Mouse (Mus musculus): Measurements from ENCODE around the gene Timm10b. TPM values are rescaled to one million over a fixed set of nuclear protein-coding genes. Genes with fewer than 3 reads are reported as not detected.

Timm10b gene
- polyA plus RNA-seq, 1 experiment, result 203 TPM

DNA sequence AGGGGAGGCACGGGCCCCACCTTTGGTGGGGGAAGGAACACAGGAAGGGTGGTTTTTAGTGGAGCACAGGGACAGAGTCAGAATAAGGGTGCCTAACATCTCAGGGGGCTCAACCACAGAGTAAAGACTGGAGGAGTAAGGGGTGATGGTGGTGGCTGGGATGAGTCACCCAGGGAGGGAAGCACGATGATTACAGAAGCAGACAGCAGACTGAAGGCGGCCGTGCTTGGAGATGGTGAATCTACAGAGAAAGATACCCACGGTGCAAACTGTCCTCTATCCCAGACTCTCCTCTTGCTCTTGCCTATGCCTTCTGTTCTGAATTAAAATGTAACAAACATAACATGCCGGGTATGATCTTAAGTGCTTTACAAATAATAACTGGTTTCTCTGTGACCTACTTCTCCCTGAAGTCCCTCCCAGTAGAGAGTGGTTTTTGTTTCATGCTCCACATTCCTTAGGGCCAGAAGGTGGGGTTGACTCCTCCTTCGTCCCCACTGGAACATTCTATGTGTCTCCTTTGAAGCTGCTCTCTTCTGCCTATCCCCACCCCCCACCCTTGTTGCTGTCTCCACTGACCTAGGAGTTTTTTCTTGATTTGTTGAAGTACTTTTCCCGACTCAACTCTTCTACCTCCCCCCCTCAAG is 18.1 kb upstream of the Timm10b start:
- H3K36me3 ChIP-seq (ENCODE audit: control insufficient read depth, insufficient read depth), result peaks cover 65% of the 10 kb centered on the region
- peaks cover 33% of the 10 kb centered on the region for H3K79me2 ChIP-seq (ENCODE audit: control insufficient read depth, insufficient read depth)
- peaks cover 11% of the 10 kb centered on the region for H3K79me3 ChIP-seq (ENCODE audit: low read depth)
- H3K4me3 ChIP-seq (ENCODE audit: insufficient read depth, poor library complexity, severe bottlenecking), result no peak overlapping the region
- H3K27me3 ChIP-seq (ENCODE audit: control insufficient read depth, insufficient read depth, insufficient read length), result no peaks in the 10 kb centered on the region
- H3ac ChIP-seq (ENCODE audit: control insufficient read depth, insufficient read length, low read depth), result no peak overlapping the region
- no peak for TF ChIP-seq USF1 (IDR thresholded peaks at IDR 0.05; ENCODE audit: low read depth)
- no peak for TF ChIP-seq MYOG (IDR thresholded peaks at IDR 0.05; ENCODE audit: control insufficient read depth, extremely low read depth, insufficient read length)
- no peak for TF ChIP-seq CTCF (IDR thresholded peaks at IDR 0.05; ENCODE audit: control insufficient read depth, insufficient read depth, insufficient read length)
- TF ChIP-seq FOSL1 (IDR thresholded peaks at IDR 0.05; ENCODE audit: insufficient read depth, low read length, poor library complexity, severe bottlenecking), result peak; percentile 15
- no peak for TF ChIP-seq MAX (IDR thresholded peaks at IDR 0.05)

DNA sequence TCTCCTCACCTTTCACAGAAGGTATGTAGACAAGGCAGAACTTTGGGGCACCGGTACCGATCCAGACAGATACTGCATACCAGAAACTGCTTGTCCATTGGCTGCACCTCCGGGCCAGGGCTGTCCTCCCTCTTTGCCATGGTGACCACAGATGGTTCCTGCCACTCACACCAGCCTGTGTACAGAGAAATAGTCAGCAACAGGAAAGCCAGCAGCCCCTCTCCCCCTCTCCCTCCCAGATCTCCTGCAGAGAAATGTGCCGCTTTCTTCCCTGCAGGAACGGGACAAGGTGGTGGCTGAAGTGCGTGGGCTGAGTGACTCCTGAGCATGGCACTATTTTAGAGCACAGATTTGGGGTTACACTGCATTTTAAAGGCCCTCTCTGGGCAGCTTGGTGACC is 14.5 kb upstream of the Timm10b start:
- TF ChIP-seq MYOG (IDR thresholded peaks at IDR 0.05; ENCODE audit: control insufficient read depth, extremely low read depth, insufficient read length) (no peak), USF1 (IDR thresholded peaks at IDR 0.05; ENCODE audit: low read depth) (no peak), CEBPB (IDR thresholded peaks at IDR 0.05; ENCODE audit: low read depth) (no peak), MAX (IDR thresholded peaks at IDR 0.05) (no peak), FOSL1 (IDR thresholded peaks at IDR 0.05; ENCODE audit: insufficient read depth, low read length, poor library complexity, severe bottlenecking) (no peak), MYOD1 (IDR thresholded peaks at IDR 0.05; ENCODE audit: control insufficient read depth, insufficient read length, low read depth) (no peak), CTCF (IDR thresholded peaks at IDR 0.05; ENCODE audit: control insufficient read depth, insufficient read depth, insufficient read length) (no peak)
- Histone ChIP-seq H3K27me3 (ENCODE audit: control insufficient read depth, insufficient read depth, insufficient read length) (no peaks in the 10 kb centered on the region), H3ac (ENCODE audit: control insufficient read depth, insufficient read length, low read depth) (no peak overlapping the region), H3K4me3 (ENCODE audit: insufficient read depth, poor library complexity, severe bottlenecking) (no peak overlapping the region), H3K79me3 (ENCODE audit: low read depth) (peaks cover 33% of the 10 kb centered on the region), H3K36me3 (ENCODE audit: control insufficient read depth, insufficient read depth) (peaks cover 29% of the 10 kb centered on the region), H3K79me2 (ENCODE audit: control insufficient read depth, insufficient read depth) (peaks cover 56% of the 10 kb centered on the region)

DNA sequence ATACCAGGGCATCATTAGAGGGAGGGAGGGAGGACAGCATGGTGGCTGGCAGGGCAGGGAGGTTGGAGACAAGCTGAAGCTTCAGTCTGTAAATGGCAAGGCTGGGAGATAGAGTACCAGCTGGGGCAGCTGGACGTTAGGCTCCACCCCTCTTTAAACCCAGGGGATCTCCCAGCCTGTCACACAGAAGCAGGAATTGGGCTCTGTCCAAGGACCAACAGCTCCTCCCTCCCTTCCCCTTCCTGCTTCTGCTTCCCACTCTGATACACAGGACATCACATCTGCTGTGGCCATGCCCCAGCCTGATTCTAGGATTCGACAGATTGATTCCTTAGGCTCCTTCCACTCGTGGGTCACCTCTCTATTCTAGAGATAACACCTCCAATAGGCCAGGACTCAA is 11.2 kb upstream of the Timm10b start:
- TF ChIP-seq MAX (IDR thresholded peaks at IDR 0.05) (no peak), CTCF (IDR thresholded peaks at IDR 0.05; ENCODE audit: control insufficient read depth, insufficient read depth, insufficient read length) (no peak), CEBPB (IDR thresholded peaks at IDR 0.05; ENCODE audit: low read depth) (no peak), MYOD1 (IDR thresholded peaks at IDR 0.05; ENCODE audit: control insufficient read depth, insufficient read length, low read depth) (peak; percentile 18), USF1 (IDR thresholded peaks at IDR 0.05; ENCODE audit: low read depth) (no peak), MYOG (IDR thresholded peaks at IDR 0.05; ENCODE audit: control insufficient read depth, extremely low read depth, insufficient read length) (no peak), FOSL1 (IDR thresholded peaks at IDR 0.05; ENCODE audit: insufficient read depth, low read length, poor library complexity, severe bottlenecking) (no peak)
- H3K36me3 ChIP-seq (ENCODE audit: control insufficient read depth, insufficient read depth), result peaks cover 13% of the 10 kb centered on the region
- H3ac ChIP-seq (ENCODE audit: control insufficient read depth, insufficient read length, low read depth), result no peak overlapping the region
- peaks cover 79% of the 10 kb centered on the region for H3K79me2 ChIP-seq (ENCODE audit: control insufficient read depth, insufficient read depth)
- H3K27me3 ChIP-seq (ENCODE audit: control insufficient read depth, insufficient read depth, insufficient read length), result no peaks in the 10 kb centered on the region
- H3K79me3 ChIP-seq (ENCODE audit: low read depth), result peaks cover 58% of the 10 kb centered on the region
- no peak overlapping the region for H3K4me3 ChIP-seq (ENCODE audit: insufficient read depth, poor library complexity, severe bottlenecking)

DNA sequence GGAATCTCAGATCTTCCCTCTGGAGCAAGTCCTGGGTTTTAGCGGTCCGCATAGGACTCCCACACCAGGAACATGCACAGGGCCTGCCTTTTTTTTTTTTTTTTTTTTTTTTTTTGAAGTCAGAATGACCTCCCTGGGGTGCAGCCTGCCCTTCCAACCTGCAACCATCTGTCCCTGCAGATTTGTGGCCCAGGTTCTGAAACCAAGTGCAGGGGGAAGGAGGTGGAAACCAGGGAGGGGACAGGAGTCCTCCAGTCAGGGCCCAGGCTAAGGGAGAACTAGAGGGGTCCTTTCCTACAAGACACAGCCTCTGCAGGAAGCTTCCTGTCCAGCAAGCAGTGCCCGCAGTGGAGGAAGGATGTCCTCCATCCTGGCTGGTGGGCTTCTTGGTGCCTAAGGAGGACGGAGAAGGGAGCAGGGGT is 7.3 kb upstream of the Timm10b start:
- TF ChIP-seq MYOG (IDR thresholded peaks at IDR 0.05; ENCODE audit: control insufficient read depth, extremely low read depth, insufficient read length) (no peak), MYOD1 (IDR thresholded peaks at IDR 0.05; ENCODE audit: control insufficient read depth, insufficient read length, low read depth) (no peak), USF1 (IDR thresholded peaks at IDR 0.05; ENCODE audit: low read depth) (no peak), FOSL1 (IDR thresholded peaks at IDR 0.05; ENCODE audit: insufficient read depth, low read length, poor library complexity, severe bottlenecking) (no peak), MAX (IDR thresholded peaks at IDR 0.05) (no peak), CTCF (IDR thresholded peaks at IDR 0.05; ENCODE audit: control insufficient read depth, insufficient read depth, insufficient read length) (no peak), CEBPB (IDR thresholded peaks at IDR 0.05; ENCODE audit: low read depth) (no peak)
- H3ac ChIP-seq (ENCODE audit: control insufficient read depth, insufficient read length, low read depth), result peak overlapping the region; percentile 91
- H3K79me3 ChIP-seq (ENCODE audit: low read depth), result peaks cover 45% of the 10 kb centered on the region
- no peaks in the 10 kb centered on the region for H3K27me3 ChIP-seq (ENCODE audit: control insufficient read depth, insufficient read depth, insufficient read length)
- peaks cover 57% of the 10 kb centered on the region for H3K79me2 ChIP-seq (ENCODE audit: control insufficient read depth, insufficient read depth)
- peak overlapping the region; percentile 66 for H3K4me3 ChIP-seq (ENCODE audit: insufficient read depth, poor library complexity, severe bottlenecking)
- H3K36me3 ChIP-seq (ENCODE audit: control insufficient read depth, insufficient read depth), result peaks cover 13% of the 10 kb centered on the region

DNA sequence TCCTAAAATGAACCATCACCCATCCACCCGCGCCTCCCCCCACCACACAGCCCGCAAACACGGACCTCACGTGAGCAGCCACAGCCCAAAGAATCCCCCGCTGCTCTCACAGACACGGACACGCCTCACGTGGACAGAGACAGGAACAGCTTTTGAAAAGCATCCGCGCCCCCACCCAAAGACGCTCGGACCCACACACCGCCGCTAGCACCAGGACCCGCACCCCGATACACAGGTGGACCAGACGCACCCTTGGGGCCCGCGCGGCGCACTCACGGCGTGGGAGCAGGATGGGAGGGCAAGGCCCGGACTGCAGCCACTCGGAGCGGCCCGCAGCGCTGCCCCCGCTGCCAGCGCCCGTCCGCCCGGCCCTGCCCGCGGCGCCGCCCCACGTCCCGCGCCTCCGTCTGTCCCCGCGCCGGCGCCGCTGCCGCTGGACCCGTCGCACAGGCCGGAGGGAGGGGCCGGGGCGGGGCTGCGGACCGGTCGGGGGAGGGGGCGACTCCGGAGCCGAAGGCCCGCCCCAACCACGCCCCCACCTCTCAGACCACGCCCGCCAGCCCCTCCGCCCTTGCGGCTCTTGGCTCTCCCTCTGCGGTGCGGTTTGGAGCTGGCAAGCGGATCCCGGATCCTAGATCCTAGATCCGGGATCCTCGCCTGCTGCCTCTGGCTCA is 6.6 kb upstream of the Timm10b start, which contains the start of gene Trim3:
Gene Trim3 (minus strand): TSS at position 445 of the 674 bp plus-strand sequence.
- H3K4me3 ChIP-seq (ENCODE audit: insufficient read depth, poor library complexity, severe bottlenecking), result peak within 1 kb of the TSS; percentile 66
- peaks cover 39% of the 10 kb centered on the region for H3K79me3 ChIP-seq (ENCODE audit: low read depth)
- TF ChIP-seq USF1 (IDR thresholded peaks at IDR 0.05; ENCODE audit: low read depth) (no peak), CEBPB (IDR thresholded peaks at IDR 0.05; ENCODE audit: low read depth) (no peak), MYOG (IDR thresholded peaks at IDR 0.05; ENCODE audit: control insufficient read depth, extremely low read depth, insufficient read length) (no peak), CTCF (IDR thresholded peaks at IDR 0.05; ENCODE audit: control insufficient read depth, insufficient read depth, insufficient read length) (no peak), MYOD1 (IDR thresholded peaks at IDR 0.05; ENCODE audit: control insufficient read depth, insufficient read length, low read depth) (no peak), FOSL1 (IDR thresholded peaks at IDR 0.05; ENCODE audit: insufficient read depth, low read length, poor library complexity, severe bottlenecking) (no peak), MAX (IDR thresholded peaks at IDR 0.05) (no peak)
- peaks cover 53% of the 10 kb centered on the region for H3K79me2 ChIP-seq (ENCODE audit: control insufficient read depth, insufficient read depth)
- no peaks in the 10 kb centered on the region for H3K27me3 ChIP-seq (ENCODE audit: control insufficient read depth, insufficient read depth, insufficient read length)
- H3ac ChIP-seq (ENCODE audit: control insufficient read depth, insufficient read length, low read depth), result peak within 1 kb of the TSS; percentile 91
- peaks cover 13% of the 10 kb centered on the region for H3K36me3 ChIP-seq (ENCODE audit: control insufficient read depth, insufficient read depth)
